Mouse (Mus musculus) heart, postnatal 0 days (tissue): ENCODE data around the gene Adamts1. TPM values are rescaled to one million over a fixed set of nuclear protein-coding genes. Genes with fewer than 3 reads are reported as not detected.
A peak's percentile ranks its signal among the peaks of the same experiment; 100 is the strongest.

Experiments used
- ATAC-seq: fragments of 200-750 bp; cut with Nextera tagmentation; 2 replicates; pipeline ENCODE4 v1.8.0; 2017; ENCODE audit warnings: low read depth, moderate number of reproducible peaks, moderate library complexity; ENCODE audit not compliant: insufficient read depth
- DNase-seq: peaks from one replicate; pipeline ENCODE4 v3.0.0-alpha.2; 2016; ENCODE audit warnings: low spot score
- H3K27ac ChIP-seq: fragments of 300-500 bp; sonication (generic); 2 replicates; pipeline ENCODE4 v1.5.1; 2014; ENCODE audit warnings: low read depth, mild to moderate bottlenecking
- H3K27me3 ChIP-seq: fragments of 300-500 bp; sonication (generic); 2 replicates; pipeline ENCODE4 v1.6.1; 2014; ENCODE audit warnings: low read length, mixed read lengths; ENCODE audit not compliant: control insufficient read depth, insufficient read depth
- H3K36me3 ChIP-seq: fragments of 300-500 bp; sonication (generic); replicated peaks from 2 replicates; pipeline ENCODE4 v1.6.1; 2014; ENCODE audit warnings: low read length, mixed read lengths; ENCODE audit not compliant: control insufficient read depth, insufficient read depth
- H3K4me1 ChIP-seq: fragments of 300-500 bp; sonication (generic); 2 replicates; pipeline ENCODE4 v1.6.1; 2014; ENCODE audit warnings: antibody characterized with exemption; ENCODE audit not compliant: control insufficient read depth, insufficient read depth
- H3K4me2 ChIP-seq: fragments of 300-500 bp; sonication (generic); 2 replicates; pipeline ENCODE4 v1.6.1; 2014; ENCODE audit warnings: low read depth, mild to moderate bottlenecking, low read length, moderate library complexity
- H3K4me3 ChIP-seq: fragments of 300-500 bp; sonication (generic); 2 replicates; pipeline ENCODE4 v1.5.1; 2014; ENCODE audit warnings: low read depth, low read length
- H3K9ac ChIP-seq: fragments of 300-500 bp; sonication (generic); replicated peaks from 2 replicates; pipeline ENCODE4 v1.6.1; 2014; ENCODE audit warnings: low read depth, low read length, mixed read lengths
- H3K9me3 ChIP-seq: fragments of 300-500 bp; sonication (generic); replicated peaks from 2 replicates; pipeline ENCODE4 v1.6.1; 2016; ENCODE audit warnings: low read length; ENCODE audit not compliant: control insufficient read depth
- CTCF ChIP-seq: IDR thresholded peaks from 2 replicates; pipeline ENCODE4 v1.5.1; 2016; ENCODE audit warnings: antibody characterized with exemption, control low read depth, low read depth
- EP300 ChIP-seq: IDR thresholded peaks from 2 replicates; pipeline ENCODE4 v1.6.1; 2016; ENCODE audit warnings: antibody characterized with exemption, low read depth
- WGBS: fragments of 180-500 bp; shearing (Covaris S2); extraction: QIAGEN DNeasy Blood & Tissue Kit; methylation state at CpG from one replicate; pipeline ENCODE4 v1.1.7; 2014; 5-methylcytosine and 5-hydroxymethylcytosine counted together
- polyA plus RNA-seq: library from polyadenylated mRNA; unstranded; fragments of >200 nt; fragmentation: Nextera tagmentation; extraction: Ambion mirVana; gene quantifications from 2 replicates; pipeline ENCODE4 v1.2.1, GENCODE M21; 2015
- total RNA-seq: library from RNA; depleted of rRNA; stranded (reverse); fragments of >200 nt; gene quantifications from 2 replicates; pipeline ENCODE4 v1.2.3, GENCODE M21; 2014; ENCODE audit warnings: low replicate concordance

Adamts1 gene
- total and polyA plus RNA-seq, 2 experiments from 2014 or later = 19.9 to 93.8 TPM

DNA sequence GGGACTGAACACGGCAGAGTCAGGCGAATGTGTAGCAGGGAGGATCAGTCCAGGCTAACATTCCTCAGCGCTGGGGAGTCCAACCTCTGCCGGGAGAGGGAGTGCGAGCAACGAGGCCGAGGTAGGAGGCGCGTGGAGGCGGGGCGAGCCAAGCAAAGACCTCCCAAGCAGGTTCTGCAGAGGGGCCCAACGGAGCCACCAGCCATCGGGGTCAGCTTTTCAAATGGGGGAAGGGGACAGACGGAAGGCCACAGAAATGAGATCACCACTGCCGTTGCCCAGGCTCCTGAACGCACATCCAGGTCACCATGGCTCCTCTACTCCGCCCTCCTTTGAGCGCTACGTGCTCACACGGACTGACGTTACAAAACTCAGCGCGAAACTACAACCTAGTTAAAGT lies 1.7 kb downstream of the Adamts1 start:
- Histone ChIP-seq H3K9me3 (no peaks in the 10 kb centered on the region), H3K27me3 (no peaks in the 10 kb centered on the region), H3K4me2 (peak overlapping the region; percentile 84), H3K27ac (peak overlapping the region; percentile 98), H3K4me3 (peak overlapping the region; percentile 72), H3K9ac (peak overlapping the region; percentile 91), H3K36me3 (peaks cover 41% of the 10 kb centered on the region), H3K4me1 (peaks cover 12% of the 10 kb centered on the region)
- WGBS = under 1% methylated on average over 23 of the region's 23 CpGs
- DNase-seq (peak; percentile 86), ATAC-seq (peak; percentile 66)
- peak; percentile 58 for TF ChIP-seq CTCF
- no peak for TF ChIP-seq EP300

DNA sequence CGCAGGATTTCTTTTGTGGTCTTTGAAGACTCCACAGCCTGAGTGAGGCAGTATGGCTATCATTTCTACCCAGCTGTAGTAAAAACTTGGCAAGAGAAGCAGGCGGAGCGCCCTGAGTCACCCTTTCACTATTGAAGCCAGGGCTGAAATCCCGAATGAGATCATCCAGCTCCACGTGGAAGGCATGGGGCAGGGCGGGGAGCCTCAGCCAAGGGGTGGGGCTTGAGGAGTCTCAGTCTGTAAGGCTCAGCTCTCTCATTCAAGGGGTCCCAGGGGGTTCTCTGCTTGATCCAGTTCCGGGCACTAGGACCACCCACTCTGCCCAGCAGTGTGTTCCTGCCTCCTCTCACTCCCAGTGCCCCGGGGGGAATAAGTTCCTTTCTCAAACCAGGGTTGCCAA lies 2.2 kb downstream of the Adamts1 start:
- H3K4me2 ChIP-seq = peak overlapping the region; percentile 84
- peak overlapping the region; percentile 72 for H3K4me3 ChIP-seq
- DNase-seq (peak; percentile 98), ATAC-seq (peak; percentile 82)
- peaks cover 46% of the 10 kb centered on the region for H3K36me3 ChIP-seq
- H3K27me3 ChIP-seq = no peaks in the 10 kb centered on the region
- H3K9ac ChIP-seq = peak overlapping the region; percentile 91
- peaks cover 12% of the 10 kb centered on the region for H3K4me1 ChIP-seq
- H3K9me3 ChIP-seq = no peaks in the 10 kb centered on the region
- WGBS = 2% methylated on average over 8 of the region's 8 CpGs
- peak overlapping the region; percentile 98 for H3K27ac ChIP-seq
- TF ChIP-seq CTCF (no peak), EP300 (no peak)

GRCm38 (mm10) chr16:85799971-85800370 lies 2.9 kb downstream of the Adamts1 start:
- ATAC-seq = no peak
- TF ChIP-seq EP300 (no peak), CTCF (no peak)
- Histone ChIP-seq H3K9me3 (no peaks in the 10 kb centered on the region), H3K36me3 (peaks cover 53% of the 10 kb centered on the region), H3K4me1 (peaks cover 12% of the 10 kb centered on the region), H3K27ac (peak overlapping the region; percentile 26; the same call in 1 of the 2 replicates), H3K4me2 (peak overlapping the region; percentile 84), H3K4me3 (peak overlapping the region; percentile 72), H3K9ac (peak overlapping the region; percentile 44), H3K27me3 (no peaks in the 10 kb centered on the region)
- 37% methylated on average over 9 of the region's 9 CpGs for WGBS
- DNase-seq = no peak

GRCm38 (mm10) chr16:85798334-85798733 lies 4.6 kb downstream of the Adamts1 start:
- H3K27ac ChIP-seq = no peak overlapping the region
- peaks cover 12% of the 10 kb centered on the region for H3K4me1 ChIP-seq
- no peak for DNase-seq
- H3K9ac ChIP-seq = no peak overlapping the region
- H3K9me3 ChIP-seq = no peaks in the 10 kb centered on the region
- H3K4me2 ChIP-seq = no peak overlapping the region
- H3K4me3 ChIP-seq = no peak overlapping the region
- ATAC-seq = no peak
- WGBS = 85% methylated on average over 7 of the region's 7 CpGs
- no peaks in the 10 kb centered on the region for H3K27me3 ChIP-seq
- TF ChIP-seq EP300 (no peak), CTCF (no peak)
- H3K36me3 ChIP-seq = peaks cover 61% of the 10 kb centered on the region

DNA sequence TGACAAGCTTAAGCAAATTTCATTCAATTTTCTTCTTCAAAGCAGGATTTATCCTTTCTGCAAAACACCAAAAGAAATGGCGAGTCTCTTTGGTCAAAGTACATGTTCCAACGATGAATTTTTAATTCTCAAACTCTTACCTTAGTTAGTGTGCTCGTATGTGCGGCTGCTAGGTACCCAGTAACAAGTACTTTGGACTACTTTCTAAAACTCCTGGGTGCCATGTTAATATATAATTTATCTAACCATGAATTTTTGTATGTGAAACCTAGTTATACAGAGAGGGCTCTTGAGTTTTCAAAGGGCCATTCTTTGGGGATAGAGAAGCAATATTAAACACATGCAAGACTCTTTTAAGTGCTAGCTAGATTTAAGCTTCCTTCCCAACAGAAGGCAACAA lies 5.8 kb downstream of the Adamts1 start:
- no peak overlapping the region for H3K27ac ChIP-seq
- no peak for TF ChIP-seq CTCF
- no peak for TF ChIP-seq EP300
- H3K9ac ChIP-seq = no peak overlapping the region
- H3K4me1 ChIP-seq = peaks cover 12% of the 10 kb centered on the region
- peaks cover 61% of the 10 kb centered on the region for H3K36me3 ChIP-seq
- DNase-seq = no peak
- WGBS = 93% methylated on average over 4 of the region's 4 CpGs
- no peaks in the 10 kb centered on the region for H3K27me3 ChIP-seq
- no peak for ATAC-seq
- no peak overlapping the region for H3K4me2 ChIP-seq
- H3K9me3 ChIP-seq = no peaks in the 10 kb centered on the region
- no peak overlapping the region for H3K4me3 ChIP-seq

DNA sequence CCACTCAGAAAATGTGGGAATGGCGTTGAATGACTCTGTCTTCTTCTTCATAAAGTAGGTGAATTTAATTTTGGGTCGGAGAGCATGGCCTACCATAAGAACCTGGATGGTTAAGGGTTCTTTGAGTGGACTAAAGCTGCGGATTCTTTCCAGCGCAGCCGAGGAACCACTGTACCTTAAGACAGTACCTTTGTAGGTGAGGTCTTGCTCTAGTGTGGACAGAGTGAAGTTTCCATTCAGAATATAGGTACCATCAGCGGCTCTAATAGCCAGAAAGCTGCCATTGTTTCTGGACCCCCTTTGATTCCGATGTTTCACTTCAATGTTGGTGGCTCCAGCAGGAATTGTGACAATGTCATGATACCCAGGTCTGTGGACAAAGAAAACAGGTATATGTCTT lies 7.2 kb downstream of the Adamts1 start:
- no peaks in the 10 kb centered on the region for H3K27me3 ChIP-seq
- H3K36me3 ChIP-seq = peaks cover 61% of the 10 kb centered on the region
- H3K9ac ChIP-seq = no peak overlapping the region
- no peak for ATAC-seq
- H3K4me2 ChIP-seq = no peak overlapping the region
- no peak overlapping the region for H3K4me3 ChIP-seq
- WGBS = 94% methylated on average over 7 of the region's 7 CpGs
- TF ChIP-seq CTCF = no peak
- no peak for TF ChIP-seq EP300
- DNase-seq = no peak
- peaks cover 12% of the 10 kb centered on the region for H3K4me1 ChIP-seq
- H3K27ac ChIP-seq = no peak overlapping the region
- no peaks in the 10 kb centered on the region for H3K9me3 ChIP-seq
